Mouse (Mus musculus) embryonic facial prominence, embryonic 11.5 days (tissue): Measurements from ENCODE around the gene Kalrn. TPM values are rescaled to one million over a fixed set of nuclear protein-coding genes. Genes with fewer than 3 reads are reported as not detected.

Source experiments
- ATAC-seq: fragments of 200-750 bp; cut with Nextera tagmentation; replicated peaks from 2 replicates; pipeline ENCODE4 v1.8.0; 2017; ENCODE audit warnings: low read depth; ENCODE audit not compliant: insufficient number of reproducible peaks, low FRiP score, low TSS enrichment
- DNase-seq: peaks from one replicate; pipeline ENCODE4 v3.0.0-alpha.2; 2015; ENCODE audit warnings: low spot score
- H3K27ac ChIP-seq: fragments of 300-500 bp; sonication (generic); replicated peaks from 2 replicates; pipeline ENCODE4 v1.5.1; 2014; ENCODE audit warnings: mild to moderate bottlenecking, low read depth, low read length, control low read depth
- H3K27me3 ChIP-seq: fragments of 300-500 bp; sonication (generic); 2 replicates; pipeline ENCODE4 v1.6.1; 2014; ENCODE audit warnings: mild to moderate bottlenecking, low read length, moderate library complexity, mixed read lengths; ENCODE audit not compliant: control insufficient read depth, insufficient read depth
- H3K36me3 ChIP-seq: fragments of 300-500 bp; sonication (generic); replicated peaks from 2 replicates; pipeline ENCODE4 v1.6.1; 2014; ENCODE audit warnings: low read depth, mild to moderate bottlenecking, low read length, moderate library complexity, mixed read lengths; ENCODE audit not compliant: control insufficient read depth, insufficient read depth
- H3K4me1 ChIP-seq: fragments of 300-500 bp; sonication (generic); 2 replicates; pipeline ENCODE4 v1.6.1; 2014; ENCODE audit warnings: low read length, mixed read lengths; ENCODE audit not compliant: control insufficient read depth, insufficient read depth
- H3K4me2 ChIP-seq: fragments of 300-500 bp; sonication (generic); 2 replicates; pipeline ENCODE4 v1.6.1; 2014; ENCODE audit warnings: low read depth, mild to moderate bottlenecking, control low read depth, low read length, moderate library complexity
- H3K4me3 ChIP-seq: fragments of 300-500 bp; sonication (generic); 2 replicates; pipeline ENCODE4 v1.5.1; 2014; ENCODE audit warnings: low read depth, low read length, control low read depth
- H3K9ac ChIP-seq: fragments of 300-500 bp; sonication (generic); replicated peaks from 2 replicates; pipeline ENCODE4 v1.6.1; 2014; ENCODE audit warnings: mild to moderate bottlenecking, control low read depth, low read length
- H3K9me3 ChIP-seq: fragments of 300-500 bp; sonication (generic); replicated peaks from 2 replicates; pipeline ENCODE4 v1.6.1; 2016; ENCODE audit warnings: mild to moderate bottlenecking, low read length, inconsistent platforms, mixed read lengths; ENCODE audit not compliant: control insufficient read depth
- WGBS: fragments of 180-500 bp; shearing (Covaris S2); extraction: QIAGEN DNeasy Blood & Tissue Kit; methylation state at CpG from one replicate; pipeline ENCODE4 v1.1.7; 2014; 5-methylcytosine and 5-hydroxymethylcytosine counted together
- polyA plus RNA-seq: library from polyadenylated mRNA; unstranded; fragments of >200 nt; fragmentation: Nextera tagmentation; extraction: Ambion mirVana; gene quantifications from 2 replicates; pipeline ENCODE4 v1.2.1, GENCODE M21; 2014

Kalrn gene
- 12.0 and 13.4 TPM in 2 replicates for polyA plus RNA-seq

- Histone ChIP-seq H3K9ac (peak within 1 kb of the TSS; percentile 98), H3K27me3 (no peaks in the 10 kb centered on the region), H3K4me2 (peak within 1 kb of the TSS; percentile 92), H3K4me1 (no peaks in the 10 kb centered on the region; the same call in 1 of the 2 replicates), H3K9me3 (no peaks in the 10 kb centered on the region), H3K4me3 (peak within 1 kb of the TSS; percentile 93), H3K27ac (peak within 1 kb of the TSS; percentile 89), H3K36me3 (no peaks in the 10 kb centered on the region)
- ATAC-seq (peak; percentile 87), DNase-seq (peak; percentile 92)
- under 1% methylated on average over 41 of the region's 84 CpGs for WGBS
Measured at GRCm38 (mm10) chr16:34573151-34573802, at the start of gene Kalrn. Kalrn (minus strand) TSS chr16:34573532.

GRCm38 (mm10) chr16:34614021-34614420, 40.7 kb upstream of the Kalrn start:
- Histone ChIP-seq H3K4me2 (no peak overlapping the region), H3K36me3 (no peaks in the 10 kb centered on the region), H3K4me1 (no peaks in the 10 kb centered on the region), H3K27me3 (no peaks in the 10 kb centered on the region), H3K9me3 (no peaks in the 10 kb centered on the region), H3K9ac (no peak overlapping the region), H3K4me3 (no peak overlapping the region), H3K27ac (no peak overlapping the region)
- ATAC-seq: no peak
- WGBS: 80% methylated on average over 2 of the region's 2 CpGs
- DNase-seq: no peak

- 80% methylated on average over 1 of the region's 1 CpGs for WGBS
- ATAC-seq (no peak), DNase-seq (no peak)
- H3K4me1 ChIP-seq: no peaks in the 10 kb centered on the region
- H3K27me3 ChIP-seq: no peaks in the 10 kb centered on the region
- no peaks in the 10 kb centered on the region for H3K9me3 ChIP-seq
- H3K4me3 ChIP-seq: no peak overlapping the region
- no peaks in the 10 kb centered on the region for H3K36me3 ChIP-seq
- H3K9ac ChIP-seq: no peak overlapping the region
- no peak overlapping the region for H3K4me2 ChIP-seq
- H3K27ac ChIP-seq: no peak overlapping the region
Measured at GRCm38 (mm10) chr16:34610137-34610536, 36.8 kb upstream of the Kalrn start.

GRCm38 (mm10) chr16:34605679-34606078, 32.3 kb upstream of the Kalrn start:
- 32% methylated on average over 3 of the region's 3 CpGs for WGBS
- ATAC-seq: no peak
- no peaks in the 10 kb centered on the region for H3K9me3 ChIP-seq
- H3K27me3 ChIP-seq: no peaks in the 10 kb centered on the region
- no peak overlapping the region for H3K27ac ChIP-seq
- H3K4me1 ChIP-seq: no peaks in the 10 kb centered on the region
- no peak overlapping the region for H3K4me2 ChIP-seq
- H3K9ac ChIP-seq: no peak overlapping the region
- no peak overlapping the region for H3K4me3 ChIP-seq
- H3K36me3 ChIP-seq: no peaks in the 10 kb centered on the region
- peak; percentile 32 for DNase-seq

GRCm38 (mm10) chr16:34603854-34604253, 30.5 kb upstream of the Kalrn start:
- ATAC-seq (no peak), DNase-seq (no peak)
- WGBS: 79% methylated on average over 6 of the region's 6 CpGs

GRCm38 (mm10) chr16:34603076-34603475, 29.7 kb upstream of the Kalrn start:
- no peaks in the 10 kb centered on the region for H3K4me1 ChIP-seq
- no peak overlapping the region for H3K9ac ChIP-seq
- ATAC-seq (no peak), DNase-seq (no peak)
- no peak overlapping the region for H3K27ac ChIP-seq
- no peak overlapping the region for H3K4me2 ChIP-seq
- no peak overlapping the region for H3K4me3 ChIP-seq
- H3K36me3 ChIP-seq: no peaks in the 10 kb centered on the region
- no peaks in the 10 kb centered on the region for H3K27me3 ChIP-seq
- no peaks in the 10 kb centered on the region for H3K9me3 ChIP-seq
- 87% methylated on average over 4 of the region's 4 CpGs for whole genome bisulfite sequencing

More at GRCm38 (mm10) chr16:34603854-34604253, 30.5 kb upstream of the Kalrn start:
- Histone ChIP-seq H3K36me3 (no peaks in the 10 kb centered on the region), H3K4me2 (no peak overlapping the region), H3K4me3 (no peak overlapping the region), H3K9ac (no peak overlapping the region), H3K4me1 (no peaks in the 10 kb centered on the region), H3K9me3 (no peaks in the 10 kb centered on the region), H3K27me3 (no peaks in the 10 kb centered on the region), H3K27ac (no peak overlapping the region)

- no peaks in the 10 kb centered on the region for H3K36me3 ChIP-seq
- no peak for DNase-seq
- 42% methylated on average over 4 of the region's 4 CpGs for WGBS
- no peaks in the 10 kb centered on the region for H3K27me3 ChIP-seq
- H3K4me1 ChIP-seq: no peaks in the 10 kb centered on the region
- H3K9me3 ChIP-seq: no peaks in the 10 kb centered on the region
- no peak overlapping the region for H3K4me2 ChIP-seq
- no peak overlapping the region for H3K9ac ChIP-seq
- no peak overlapping the region for H3K27ac ChIP-seq
- ATAC-seq: no peak
- H3K4me3 ChIP-seq: no peak overlapping the region
Measured at GRCm38 (mm10) chr16:34601954-34602353, 28.6 kb upstream of the Kalrn start.

- ATAC-seq (no peak), DNase-seq (no peak)
- H3K27me3 ChIP-seq: no peaks in the 10 kb centered on the region
- no peak overlapping the region for H3K27ac ChIP-seq
- 32% methylated on average over 3 of the region's 3 CpGs for WGBS
- H3K36me3 ChIP-seq: no peaks in the 10 kb centered on the region
- H3K4me1 ChIP-seq: no peaks in the 10 kb centered on the region
- no peak overlapping the region for H3K4me3 ChIP-seq
- H3K4me2 ChIP-seq: no peak overlapping the region
- no peaks in the 10 kb centered on the region for H3K9me3 ChIP-seq
- no peak overlapping the region for H3K9ac ChIP-seq
Measured at GRCm38 (mm10) chr16:34595294-34595693, 22.0 kb upstream of the Kalrn start.
